Comparison of ENCODE assay signal across 18 mouse cellular contexts in the genomic region with DNA sequence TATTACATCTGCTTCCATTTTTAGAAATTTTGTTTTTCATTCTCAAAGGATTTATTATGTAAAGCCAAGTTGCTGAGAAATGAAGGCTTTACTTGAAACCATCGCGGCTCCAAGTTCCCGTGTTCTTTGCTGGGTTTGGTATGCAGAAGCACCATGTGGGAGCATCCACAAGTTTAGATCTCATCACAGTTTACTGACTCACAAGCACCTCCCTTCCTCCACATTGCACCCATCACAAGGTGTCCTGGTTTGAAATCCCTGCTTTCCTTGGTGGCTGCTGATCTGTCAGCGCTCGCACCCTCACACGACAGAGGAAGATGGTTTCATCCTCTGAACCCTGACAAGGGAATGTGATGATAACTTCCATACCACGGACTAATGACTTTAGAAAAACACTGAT.
"Had no signal": no experiment of that assay in that cellular context is flagged by ENCODE, and none has a peak within 500 bp of the region (broad histone marks: within the 10 kb centered on the region; RNA-seq: fewer than 3 reads in every experiment).

No protein-coding gene starts in this region.

- H3K27me3 ChIP-seq: liver, embryonic 13.5 days; liver, embryonic 15.5 days; lung, embryonic 15.5 days; midbrain, embryonic 12.5 days; neural tube, embryonic 12.5 days; stomach, embryonic 15.5 days had no signal

- H3K4me3 ChIP-seq: liver, embryonic 13.5 days; liver, embryonic 15.5 days; lung, embryonic 15.5 days; megakaryocyte, embryonic 14.5 days; midbrain, embryonic 12.5 days; neural tube, embryonic 12.5 days; stomach, embryonic 15.5 days had no signal

- H3K9ac ChIP-seq: liver, embryonic 13.5 days; liver, embryonic 15.5 days; liver, postnatal 0 days; lung, embryonic 15.5 days; midbrain, embryonic 12.5 days; neural tube, embryonic 12.5 days; stomach, embryonic 15.5 days had no signal

- H3K9me3 ChIP-seq: liver, embryonic 15.5 days; lung, embryonic 15.5 days; neural tube, embryonic 12.5 days; stomach, embryonic 15.5 days had no signal

- H3K4me2 ChIP-seq: liver, embryonic 13.5 days; liver, embryonic 15.5 days; lung, embryonic 15.5 days; midbrain, embryonic 12.5 days; neural tube, embryonic 12.5 days; stomach, embryonic 15.5 days had no signal

- H3K4me1 ChIP-seq: neural tube, embryonic 12.5 days; stomach, embryonic 15.5 days had no signal

- ATAC-seq: liver, postnatal 0 days; lung, postnatal 0 days had no signal

- DNase-seq: liver, embryonic 13.5 days; liver, postnatal 0 days; lung, adult 2 months; lung, postnatal 14 days; lung, postnatal 36 days; right cerebral cortex, postnatal 14 days; thymus, adult 18-20 months; thymus, postnatal 14 days; thymus, postnatal 4 days had no signal

- H3K36me3 ChIP-seq: lung, embryonic 15.5 days; midbrain, embryonic 12.5 days; neural tube, embryonic 12.5 days; stomach, embryonic 15.5 days had no signal

- H3K27ac ChIP-seq: liver, embryonic 13.5 days; liver, embryonic 15.5 days; lung, embryonic 15.5 days; macrophage; midbrain, embryonic 12.5 days; neural tube, embryonic 12.5 days; stomach, embryonic 15.5 days; stomach, postnatal 0 days had no signal
